Mouse (Mus musculus): ENCODE data around the gene Cdk7. TPM values are rescaled to one million over a fixed set of nuclear protein-coding genes. Genes with fewer than 3 reads are reported as not detected.
"Not testable (repeated sequence)": the region's sequence is repeated elsewhere in the genome, so short reads cannot be mapped to it uniquely, and the experiment has no call there.

The Cdk7 gene
- total RNA-seq, 2 experiments from 2014 or later = 9.8 to 12.4 TPM

DNA sequence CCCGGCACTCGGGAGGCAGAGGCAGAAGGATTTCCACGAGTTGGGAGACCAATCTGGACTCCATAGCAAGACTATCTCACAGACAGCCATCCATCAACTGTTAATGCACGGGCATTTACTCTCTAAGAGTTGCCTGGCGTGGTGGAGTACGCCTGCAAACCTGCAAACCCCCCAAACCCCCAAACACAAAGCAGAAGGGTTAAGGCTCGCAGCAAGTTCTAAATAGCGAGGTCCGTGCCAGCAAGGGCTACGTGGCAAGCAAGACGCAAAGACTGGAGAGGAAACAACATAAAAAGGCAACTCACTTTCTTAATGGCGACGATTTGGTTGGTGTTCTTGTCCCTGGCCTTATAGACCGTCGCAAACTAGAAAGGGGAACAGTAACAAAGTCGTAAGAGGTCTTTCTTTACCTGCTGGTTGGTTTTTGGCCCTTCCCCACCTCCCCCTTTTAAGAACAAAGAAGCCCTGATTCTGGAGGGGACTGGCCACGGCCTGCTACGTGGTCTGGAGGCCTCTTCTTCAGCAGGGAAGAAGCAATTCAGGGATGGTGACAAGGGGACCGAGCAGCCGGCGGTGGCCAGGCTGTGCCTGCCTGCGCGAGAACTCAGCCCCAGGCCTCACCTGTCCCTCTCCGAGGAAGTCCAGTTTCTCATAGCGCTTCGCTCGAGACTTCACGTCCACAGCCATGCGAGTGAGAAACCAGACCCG, 432 bp downstream of the Cdk7 start:
- intact Hi-C loops (cut with DNase I) = loop anchor here (10.0 kb wide), 1 partner anchor 626 kb away; the partner anchor contains the start of genes Bdp1 and Serf1
- DNase-seq = no peak

DNA sequence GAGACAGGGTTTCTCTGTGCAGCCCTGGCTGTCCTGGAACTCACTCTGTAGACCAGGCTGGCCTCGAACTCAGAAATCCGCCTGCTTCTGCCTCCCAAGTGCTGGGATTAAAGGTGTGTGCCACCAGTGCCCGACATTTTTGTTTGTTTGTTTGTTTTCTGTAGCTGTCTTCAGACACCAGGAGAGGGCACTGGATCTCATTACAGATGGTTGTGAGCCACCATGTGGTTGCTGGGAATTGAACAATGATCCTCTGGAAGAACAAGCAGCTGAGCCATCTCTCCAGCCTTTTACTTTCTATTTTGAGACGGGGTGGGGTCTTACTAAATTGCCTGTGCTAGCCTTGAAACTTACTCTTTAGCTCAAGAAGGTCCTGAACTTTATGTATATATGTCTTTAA, 2.2 kb downstream of the Cdk7 start:
- DNase-seq; intact Hi-C loops (cut with DNase I): not testable (repeated sequence)

GRCm38 (mm10) chr13:100728086-100728485, 2.7 kb downstream of the Cdk7 start:
- intact Hi-C loops (cut with DNase I) = no loop called here
- no peak for DNase-seq

DNA sequence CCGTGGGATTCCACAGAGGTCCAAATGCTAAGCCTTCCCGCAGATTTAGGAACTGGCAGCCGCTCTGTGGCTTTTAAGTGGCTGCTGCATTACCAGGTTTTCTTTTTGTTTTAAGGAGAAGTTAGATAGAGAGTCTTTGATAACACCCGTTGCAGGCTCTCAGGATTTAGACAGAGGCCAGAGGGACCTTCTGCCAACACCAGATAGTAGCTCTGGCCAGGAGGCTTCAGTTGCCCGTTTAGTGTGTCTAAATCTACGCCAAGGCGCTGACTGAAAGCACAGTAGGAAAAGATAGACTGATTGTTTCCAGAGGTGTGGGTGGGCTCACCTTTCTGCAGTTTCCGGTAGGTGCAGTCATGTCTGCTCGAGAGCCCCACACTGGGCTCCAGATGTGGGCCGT, 5.5 kb downstream of the Cdk7 start:
- intact Hi-C loops (cut with DNase I) = no loop called here
- no peak for DNase-seq

DNA sequence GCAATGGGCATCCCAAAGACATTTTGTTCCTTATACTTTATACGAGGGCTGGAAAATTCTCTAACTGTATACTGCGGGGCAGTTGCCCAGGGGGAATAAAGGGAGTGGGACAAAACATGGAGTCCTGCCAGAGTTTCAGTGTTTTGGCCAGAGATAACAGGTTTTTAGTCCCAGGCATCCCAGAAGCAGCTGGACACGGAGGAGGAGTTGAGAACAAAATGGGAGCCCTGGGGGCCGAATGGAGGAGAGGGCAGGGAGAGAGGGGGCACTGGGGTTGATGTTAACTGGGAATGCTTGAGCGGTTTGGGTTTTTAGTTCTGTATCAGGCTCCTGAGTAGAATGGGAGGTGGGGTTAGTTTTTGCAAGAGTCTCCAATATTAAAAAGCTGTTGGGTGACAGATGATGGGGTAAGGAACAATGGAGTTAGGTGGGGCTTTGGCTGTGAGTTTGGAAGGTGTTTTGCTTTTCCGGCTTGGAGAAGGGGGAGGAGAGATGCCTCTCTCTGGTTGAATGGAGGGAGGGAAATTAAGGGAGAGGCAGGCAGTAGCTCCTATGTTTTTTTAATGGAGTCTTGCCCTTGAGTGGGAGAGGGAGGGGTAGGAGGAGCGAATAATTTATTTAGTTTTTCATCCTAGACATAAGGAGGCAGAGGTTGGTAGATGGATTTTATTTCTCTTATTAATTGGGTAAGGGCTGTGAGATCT, 6.5 kb downstream of the Cdk7 start:
- intact Hi-C loops (cut with DNase I) = no loop called here
- DNase-seq = no peak

- intact Hi-C loops (cut with DNase I) = no loop called here
- no peak for DNase-seq
Observed at GRCm38 (mm10) chr13:100721656-100722055, 9.1 kb downstream of the Cdk7 start.

DNA sequence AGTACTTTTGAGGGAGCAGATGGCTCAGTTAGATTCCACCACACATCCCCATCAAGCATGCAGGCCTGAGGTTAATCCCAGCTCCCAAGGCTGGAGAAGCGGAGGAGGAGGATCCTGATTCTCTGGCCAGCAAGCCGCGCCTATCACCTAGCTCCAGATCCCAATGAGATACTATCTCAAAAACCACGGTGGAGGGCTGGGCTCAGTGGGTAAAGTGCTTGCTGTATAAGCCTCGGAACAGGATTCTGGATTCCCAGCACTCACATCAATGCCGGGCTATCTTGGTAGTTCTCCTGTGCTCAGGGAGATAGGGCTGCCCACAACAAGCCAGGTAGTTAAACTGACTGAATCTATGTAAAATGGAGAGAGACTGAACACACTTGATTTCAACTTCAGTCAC, 15.3 kb downstream of the Cdk7 start:
- intact Hi-C loops (cut with DNase I) = no loop called here
- DNase-seq = no peak

DNA sequence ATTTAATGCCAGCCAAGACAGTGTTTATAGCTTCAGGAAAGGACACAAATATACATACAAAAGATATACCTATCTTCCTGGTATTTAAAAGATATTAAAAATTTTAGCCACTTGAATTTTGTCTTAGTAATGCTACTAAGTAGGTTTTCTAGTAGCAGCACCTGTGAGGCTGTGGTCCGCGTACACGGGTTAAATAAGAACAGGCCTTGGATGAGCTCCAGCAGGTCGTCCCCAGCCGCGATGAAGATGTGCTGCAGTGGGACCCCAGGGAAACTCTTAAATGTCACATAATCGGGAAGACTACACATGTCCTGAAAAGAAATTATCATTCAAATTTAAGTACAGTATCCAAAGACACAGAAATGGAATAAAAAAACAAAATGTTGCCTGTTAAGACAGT, 24.5 kb downstream of the Cdk7 start:
- no peak for DNase-seq
- intact Hi-C loops (cut with DNase I) = no loop called here

DNA sequence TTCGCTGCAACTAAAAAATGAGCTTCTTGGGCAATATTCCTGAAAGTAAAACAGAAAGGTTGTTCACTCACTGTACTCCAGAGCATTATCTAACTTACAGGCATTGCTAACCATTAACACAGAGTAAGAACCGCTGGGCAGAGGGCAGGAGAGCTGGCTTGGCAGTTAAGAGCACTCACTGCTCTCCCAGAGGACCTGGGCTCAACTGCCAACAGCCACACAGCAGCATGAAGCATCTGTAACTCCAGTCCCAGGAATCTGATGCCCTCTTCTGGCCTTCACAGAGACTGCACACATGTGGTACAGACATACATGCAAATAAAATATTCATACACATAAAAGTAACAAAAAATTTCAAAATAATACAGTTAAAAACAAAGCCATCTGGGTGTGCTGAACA, 27.3 kb downstream of the Cdk7 start:
- intact Hi-C loops (cut with DNase I) = no loop called here
- DNase-seq = no peak

GRCm38 (mm10) chr13:100698866-100699265, 31.9 kb downstream of the Cdk7 start:
- DNase-seq = no peak
- intact Hi-C loops (cut with DNase I) = no loop called here

DNA sequence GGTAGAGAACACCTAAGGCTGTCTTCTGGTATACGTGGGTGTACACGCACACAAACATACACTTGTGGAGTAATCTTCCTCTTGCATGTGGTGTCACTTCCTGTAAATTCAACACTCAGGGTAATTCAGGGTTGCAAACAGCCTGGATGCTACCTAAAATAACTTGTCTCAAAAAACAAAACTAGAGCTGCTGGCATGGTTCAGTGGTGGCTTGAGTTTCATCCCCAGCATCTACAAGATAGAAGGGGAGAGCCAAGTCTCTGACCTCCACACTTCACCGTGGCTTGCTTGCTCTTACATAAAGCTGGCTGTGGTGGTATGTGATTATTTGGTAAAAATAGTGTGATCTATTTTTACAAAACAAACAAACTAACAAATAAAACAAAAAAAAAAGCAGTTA, 33.2 kb downstream of the Cdk7 start:
- intact Hi-C loops (cut with DNase I) = no loop called here
- DNase-seq = no peak

DNA sequence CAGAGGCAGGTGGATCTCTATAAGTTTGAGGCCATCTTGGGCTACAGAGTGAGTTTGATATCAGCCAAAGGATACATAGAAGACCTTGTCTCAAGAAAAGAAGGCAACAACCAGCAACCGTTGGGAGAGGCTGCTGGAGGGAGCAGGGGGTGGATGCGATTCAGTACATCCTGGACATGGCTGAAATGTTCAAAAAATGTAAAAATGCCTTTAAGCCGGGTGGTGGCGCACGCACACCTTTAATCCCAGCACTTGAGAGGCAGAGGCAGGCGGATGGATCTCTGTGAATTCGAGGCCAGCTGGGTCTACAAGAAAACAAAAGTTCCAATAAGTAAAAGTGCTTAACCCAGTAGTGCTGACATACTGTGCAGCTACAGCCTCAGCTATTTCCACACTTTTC, 43.2 kb downstream of the Cdk7 start:
- no peak for DNase-seq
- intact Hi-C loops (cut with DNase I) = no loop called here

DNA sequence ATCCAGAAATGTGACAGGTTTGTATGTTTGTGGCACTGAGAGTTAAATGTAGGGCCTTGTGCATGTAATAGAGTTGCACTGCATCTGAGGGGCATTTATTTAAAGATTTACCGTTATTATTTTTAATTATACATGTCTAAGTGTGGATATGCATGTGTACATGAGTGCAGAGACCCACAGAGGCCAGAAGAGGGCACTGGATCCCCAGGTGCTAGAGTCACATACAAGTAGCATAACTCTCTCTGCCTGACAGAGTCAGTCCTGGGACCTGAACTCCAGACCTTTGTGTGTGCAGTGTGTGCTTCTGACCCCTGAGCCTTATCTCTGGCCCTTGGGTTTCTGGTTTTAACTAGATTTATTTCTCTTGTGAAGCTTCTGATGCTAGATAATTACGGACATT, 46.4 kb downstream of the Cdk7 start:
- intact Hi-C loops (cut with DNase I) = no loop called here
- DNase-seq = no peak

GRCm38 (mm10) chr13:100682837-100683236, 47.9 kb downstream of the Cdk7 start:
- intact Hi-C loops (cut with DNase I) = no loop called here
- no peak for DNase-seq

GRCm38 (mm10) chr13:100681615-100682014, 49.1 kb downstream of the Cdk7 start:
- DNase-seq = no peak
- intact Hi-C loops (cut with DNase I) = no loop called here

- intact Hi-C loops (cut with DNase I) = no loop called here
- DNase-seq = no peak
Observed at GRCm38 (mm10) chr13:100675936-100676635, 54.7 kb downstream of the Cdk7 start.

DNA sequence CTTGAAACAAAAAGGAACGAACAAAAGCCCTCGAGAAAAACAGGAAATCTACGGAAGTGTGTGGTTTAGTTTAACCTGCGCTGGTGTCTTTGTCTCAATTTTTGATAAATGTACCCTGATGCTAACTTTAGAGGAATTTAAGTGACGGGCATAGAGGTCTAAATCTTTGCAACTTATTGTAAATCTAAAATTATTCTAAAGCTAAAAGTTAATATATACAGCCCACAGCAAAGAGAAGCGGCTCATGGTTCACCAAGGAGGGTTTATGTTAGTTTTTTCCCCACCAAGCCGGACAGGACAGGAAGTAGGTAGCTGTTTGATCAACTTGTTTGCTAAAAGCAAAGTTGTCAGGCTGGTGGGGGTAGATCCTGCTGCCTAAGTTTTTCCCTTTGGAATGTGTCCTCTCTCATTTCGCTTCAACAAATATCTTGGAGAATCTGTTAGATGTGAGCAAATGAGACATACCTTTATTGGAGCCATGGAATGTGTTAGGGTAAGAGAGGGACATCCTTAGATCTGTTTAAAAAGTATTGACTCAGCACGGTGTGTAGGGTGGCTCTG, 60.5 kb downstream of the Cdk7 start:
- intact Hi-C loops (cut with DNase I) = no loop called here
- DNase-seq = no peak

- intact Hi-C loops (cut with DNase I) = no loop called here
- DNase-seq = no peak
Observed at GRCm38 (mm10) chr13:100669291-100670022, 61.3 kb downstream of the Cdk7 start, which contains the start of gene Ccdc125. Ccdc125 (plus strand) TSS chr13:100669717.

DNA sequence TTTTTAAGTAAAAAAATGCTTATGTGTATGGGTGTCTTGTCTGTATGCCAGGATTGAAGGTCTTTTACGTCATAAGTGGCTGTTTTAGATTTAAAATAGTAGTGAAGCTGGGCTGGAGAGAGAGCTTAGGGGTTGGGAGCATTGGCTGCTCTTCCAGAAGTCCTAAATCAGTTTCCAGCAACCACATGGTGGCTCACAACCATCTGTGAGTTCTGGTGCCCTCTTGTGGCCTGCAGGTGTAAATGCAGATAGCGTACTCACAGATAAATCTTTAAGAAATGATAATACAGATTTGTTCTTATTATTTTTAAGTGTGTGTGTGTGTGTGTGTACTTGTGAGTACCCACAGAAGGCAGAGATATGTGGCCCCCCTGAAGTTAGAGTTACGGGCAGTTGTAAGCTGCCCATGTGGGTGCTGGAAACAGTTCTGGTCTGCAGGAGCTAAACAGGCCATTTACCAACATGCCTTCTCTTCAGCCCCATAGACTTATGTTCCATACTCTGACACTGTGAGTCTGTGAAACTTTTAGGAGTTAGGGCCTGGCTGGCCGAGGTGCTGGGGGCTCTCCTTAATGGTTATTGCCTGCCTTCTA, 70.8 kb downstream of the Cdk7 start:
- intact Hi-C loops (cut with DNase I) = loop anchor here (10.0 kb wide), 1 partner anchor 165 kb away; the partner anchor contains the start of gene Gtf2h2
- DNase-seq = peak in 1 of 2 experiments; percentile 26

GRCm38 (mm10) chr13:100658091-100658490, 72.6 kb downstream of the Cdk7 start:
- intact Hi-C loops (cut with DNase I) = loop anchor here (10.0 kb wide), 1 partner anchor 163 kb away; the partner anchor contains the start of gene Gtf2h2
- DNase-seq = no peak

Data from gastrocnemius, postnatal 36 days (tissue).